Mouse (Mus musculus) MEL (cell line): ENCODE results near the gene Elf5. TPM values are rescaled to one million over a fixed set of nuclear protein-coding genes. Genes with fewer than 3 reads are reported as not detected.

ENCODE experiments used
- DNase-seq: peaks from one replicate; pipeline ENCODE4 v3.0.0; 2011; ENCODE audit warnings: low read depth, low spot score
- H3K27ac ChIP-seq: 2 replicates; pipeline ENCODE4 v1.5.1; 2012; ENCODE audit warnings: low read depth, mild to moderate bottlenecking, control low read depth, low read length, moderate library complexity; ENCODE audit not compliant: control insufficient read depth
- H3K27me3 ChIP-seq, 2 experiments: fragments of 150-350 bp in 1 of 2; sonication (generic) in 1 of 2; 2 replicates each; pipeline ENCODE4 v1.6.1; 2012; ENCODE audit warnings: low read length in 2 of 2, mild to moderate bottlenecking in 2 of 2, improper control_type of control experiment in 1 of 2, moderate library complexity in 1 of 2; ENCODE audit not compliant: insufficient read depth in 2 of 2, control insufficient read depth in 1 of 2
- H3K36me3 ChIP-seq, 2 experiments: 2 replicates each; pipeline ENCODE4 v1.6.1; 2012 to 2014; ENCODE audit warnings: low read length in 2 of 2, improper control_type of control experiment in 1 of 2, inconsistent platforms in 1 of 2, mild to moderate bottlenecking in 1 of 2; ENCODE audit not compliant: insufficient read depth in 2 of 2, control insufficient read depth in 1 of 2
- H3K4me1 ChIP-seq, 2 experiments: fragments of 150-350 bp in 1 of 2; sonication (generic) in 1 of 2; 2 replicates each; pipeline ENCODE4 v1.6.1; 2012; ENCODE audit warnings: low read length in 2 of 2, improper control_type of control experiment in 1 of 2, mild to moderate bottlenecking in 1 of 2; ENCODE audit not compliant: insufficient read depth in 2 of 2, control insufficient read depth in 1 of 2
- H3K4me3 ChIP-seq, 2 experiments: fragments of 150-350 bp in 1 of 2; sonication (generic) in 1 of 2; 2 replicates each; pipeline ENCODE4 v1.5.1; 2012; ENCODE audit warnings: low read depth in 2 of 2, low read length in 2 of 2, mild to moderate bottlenecking in 2 of 2, moderate library complexity in 2 of 2, control low read depth in 1 of 2, improper control_type of control experiment in 1 of 2; ENCODE audit not compliant: control insufficient read depth in 1 of 2, insufficient read depth in 1 of 2
- H3K79me2 ChIP-seq: 2 replicates; pipeline ENCODE4 v1.6.1; 2012; ENCODE audit warnings: mild to moderate bottlenecking, low read length, moderate library complexity; ENCODE audit not compliant: control insufficient read depth, poor library complexity, insufficient read depth
- H3K9ac ChIP-seq: 2 replicates; pipeline ENCODE4 v1.6.1; 2012; ENCODE audit warnings: low read depth, mild to moderate bottlenecking, control low read depth, low read length, moderate library complexity; ENCODE audit not compliant: control insufficient read depth, poor library complexity, severe bottlenecking
- H3K9me3 ChIP-seq: fragments of 150-350 bp; sonication (generic); replicated peaks from 2 replicates; pipeline ENCODE4 v1.6.1; 2012; ENCODE audit warnings: mild to moderate bottlenecking, low read length, improper control_type of control experiment, moderate library complexity; ENCODE audit not compliant: insufficient read depth
- BHLHE40 ChIP-seq: IDR thresholded peaks from 2 replicates; pipeline ENCODE4 v1.6.1; 2012; ENCODE audit warnings: low read depth, mild to moderate bottlenecking, inconsistent platforms, low read length, improper control_type of control experiment, borderline replicate concordance
- CHD1 ChIP-seq: IDR thresholded peaks from 2 replicates; pipeline ENCODE4 v1.6.1; 2012; ENCODE audit warnings: low read depth, mild to moderate bottlenecking, inconsistent platforms, low read length, improper control_type of control experiment
- CHD2 ChIP-seq: IDR thresholded peaks from 2 replicates; pipeline ENCODE4 v1.6.1; 2011; ENCODE audit warnings: low read length, improper control_type of control experiment
- CTCF ChIP-seq, 3 experiments: IDR thresholded peaks in 2 of 3; conservative IDR thresholded peaks in 1 of 3; 2 replicates each; pipeline ENCODE4 v1.5.1; 2011 to 2012; ENCODE audit warnings: low read length in 3 of 3, low read depth in 2 of 3, mild to moderate bottlenecking in 2 of 3, improper control_type of control experiment in 1 of 3, inconsistent platforms in 1 of 3, mixed read lengths in 1 of 3, moderate library complexity in 1 of 3; ENCODE audit not compliant: control insufficient read depth in 1 of 3, insufficient read depth in 1 of 3, poor library complexity in 1 of 3, severe bottlenecking in 1 of 3
- E2F4 ChIP-seq: IDR thresholded peaks from 2 replicates; pipeline ENCODE4 v1.6.1; 2011; ENCODE audit warnings: low read depth, low read length, improper control_type of control experiment, borderline replicate concordance
- EP300 ChIP-seq, 2 experiments: IDR thresholded peaks; 2 replicates each; pipeline ENCODE4 v1.6.1; 2011; ENCODE audit warnings: improper control_type of control experiment in 2 of 2, low read length in 2 of 2, low read depth in 1 of 2, mild to moderate bottlenecking in 1 of 2
- ETS1 ChIP-seq: IDR thresholded peaks from 2 replicates; pipeline ENCODE4 v1.6.1; 2012; ENCODE audit warnings: low read depth, mild to moderate bottlenecking, inconsistent platforms, low read length, improper control_type of control experiment, moderate library complexity
- HCFC1 ChIP-seq: IDR thresholded peaks from 2 replicates; pipeline ENCODE4 v1.6.1; 2012; ENCODE audit warnings: low read depth, mild to moderate bottlenecking, inconsistent platforms, low read length, improper control_type of control experiment, moderate library complexity
- KAT2A ChIP-seq: conservative IDR thresholded peaks from 2 replicates; pipeline ENCODE4 v1.6.1; 2012; ENCODE audit warnings: low read depth, low read length, improper control_type of control experiment, inconsistent platforms
- MEF2A ChIP-seq: IDR thresholded peaks from 2 replicates; pipeline ENCODE4 v1.6.1; 2014; ENCODE audit warnings: low read depth, mild to moderate bottlenecking, inconsistent platforms, low read length, improper control_type of control experiment; ENCODE audit not compliant: poor library complexity, insufficient replicate concordance, severe bottlenecking; ENCODE audit errors: extremely low read depth
- MXI1 ChIP-seq: IDR thresholded peaks from 2 replicates; pipeline ENCODE4 v1.6.1; 2011; ENCODE audit warnings: mild to moderate bottlenecking, low read depth, low read length, improper control_type of control experiment
- MYB ChIP-seq: IDR thresholded peaks from 2 replicates; pipeline ENCODE4 v1.6.1; 2011; ENCODE audit warnings: mild to moderate bottlenecking, low read depth, low read length, improper control_type of control experiment
- MYC ChIP-seq: IDR thresholded peaks from 2 replicates; pipeline ENCODE4 v1.6.1; 2011; ENCODE audit warnings: low read depth, mild to moderate bottlenecking, low read length, improper control_type of control experiment, moderate library complexity
- NELFE ChIP-seq: IDR thresholded peaks from 2 replicates; pipeline ENCODE4 v1.6.1; 2011; ENCODE audit warnings: low read depth, low read length, improper control_type of control experiment
- NRF1 ChIP-seq: IDR thresholded peaks from 2 replicates; pipeline ENCODE4 v1.6.1; 2014; ENCODE audit warnings: low read depth, mild to moderate bottlenecking, inconsistent platforms, low read length, improper control_type of control experiment, moderate library complexity; ENCODE audit not compliant: poor library complexity, insufficient read depth, severe bottlenecking
- POLR2A ChIP-seq, 2 experiments: IDR thresholded peaks; 2 replicates each; pipeline ENCODE4 v1.6.1; 2011 to 2012; ENCODE audit warnings: low read length in 2 of 2, mild to moderate bottlenecking in 2 of 2, control low read depth in 1 of 2, improper control_type of control experiment in 1 of 2, low read depth in 1 of 2, moderate library complexity in 1 of 2; ENCODE audit not compliant: control insufficient read depth in 1 of 2, insufficient read depth in 1 of 2, poor library complexity in 1 of 2
- POLR2AphosphoS2 ChIP-seq: IDR thresholded peaks from 2 replicates; pipeline ENCODE4 v1.6.1; 2011; ENCODE audit warnings: low read length, improper control_type of control experiment
- POLR2AphosphoS5 ChIP-seq: IDR thresholded peaks from 2 replicates; pipeline ENCODE4 v1.6.1; 2012; ENCODE audit warnings: low read depth, borderline replicate concordance, mild to moderate bottlenecking, inconsistent platforms, low read length, moderate library complexity, mixed read lengths
- RAD21 ChIP-seq: IDR thresholded peaks from 2 replicates; pipeline ENCODE4 v1.6.1; 2011; ENCODE audit warnings: mild to moderate bottlenecking, low read depth, low read length, improper control_type of control experiment
- SIN3A ChIP-seq: IDR thresholded peaks from 2 replicates; pipeline ENCODE4 v1.6.1; 2012; ENCODE audit warnings: low read length, improper control_type of control experiment, inconsistent platforms
- SMC3 ChIP-seq: IDR thresholded peaks from 2 replicates; pipeline ENCODE4 v1.6.1; 2011; ENCODE audit warnings: low read depth, low read length, improper control_type of control experiment
- TBP ChIP-seq: IDR thresholded peaks from 2 replicates; pipeline ENCODE4 v1.8.0; 2011; ENCODE audit warnings: low read depth, low read length, improper control_type of control experiment
- TCF12 ChIP-seq: IDR thresholded peaks from 2 replicates; pipeline ENCODE4 v1.6.1; 2014; ENCODE audit warnings: low read depth, mild to moderate bottlenecking, inconsistent platforms, low read length, improper control_type of control experiment, moderate library complexity
- USF1 ChIP-seq: IDR thresholded peaks from 2 replicates; pipeline ENCODE4 v1.6.1; 2014; ENCODE audit warnings: low read depth, mild to moderate bottlenecking, inconsistent platforms, low read length, improper control_type of control experiment, moderate library complexity
- USF2 ChIP-seq, 2 experiments: IDR thresholded peaks; 2 replicates each; pipeline ENCODE4 v1.6.1; 2011 to 2012; ENCODE audit warnings: improper control_type of control experiment in 2 of 2, low read length in 2 of 2, borderline replicate concordance in 1 of 2, inconsistent platforms in 1 of 2, low read depth in 1 of 2, mild to moderate bottlenecking in 1 of 2; ENCODE audit not compliant: insufficient read depth in 1 of 2
- ZC3H11A ChIP-seq: IDR thresholded peaks from 2 replicates; pipeline ENCODE4 v1.6.1; 2012; ENCODE audit warnings: low read depth, mild to moderate bottlenecking, inconsistent platforms, low read length, improper control_type of control experiment
- polyA plus RNA-seq, 2 experiments: library from polyadenylated mRNA; stranded (reverse) in 1 of 2; unstranded in 1 of 2; fragments of >175 nt in 1 of 2; fragments of >200 nt in 1 of 2; gene quantifications; 2 replicates each; pipeline versions ENCODE4 v1.2.1 to v1.2.4; 2012; ENCODE audit warnings: low replicate concordance in 2 of 2, low read depth in 1 of 2; ENCODE audit not compliant: insufficient read length in 2 of 2, insufficient read depth in 1 of 2, missing spikeins in 1 of 2
- total RNA-seq: library from RNA; depleted of rRNA; stranded (reverse); fragments of 300-350 nt; gene quantifications from 2 replicates; pipeline ENCODE4 v1.2.3, GENCODE M21; 2012

Elf5 gene
- total and polyA plus RNA-seq, 3 experiments = 0.07 TPM; not detected in 2

- Histone ChIP-seq H3K9me3 (no peaks in the 10 kb centered on the region), H3K79me2 (no peaks in the 10 kb centered on the region)
- no peak for TF ChIP-seq MYB
- no peak for TF ChIP-seq CTCF (IDR thresholded peaks at IDR 0.05 in 2 of 3, conservative IDR thresholded peaks at IDR 0.05 in 1 of 3; ENCODE audit: control insufficient read depth in 1 of 3, insufficient read depth in 1 of 3, low read depth in 2 of 3, low read length in 3 of 3, poor library complexity in 1 of 3, severe bottlenecking in 1 of 3)
- no peak for TF ChIP-seq RAD21
- no peak for TF ChIP-seq HCFC1
- TF ChIP-seq POLR2AphosphoS2 = no peak
- TF ChIP-seq CHD2 = no peak
- TF ChIP-seq MYC = no peak
- TF ChIP-seq ZC3H11A = no peak
- TF ChIP-seq TBP = no peak
- no peak for TF ChIP-seq USF2 (IDR thresholded peaks at IDR 0.05; ENCODE audit: borderline replicate concordance in 1 of 2, insufficient read depth in 1 of 2, low read depth in 1 of 2, low read length in 2 of 2)
- TF ChIP-seq NELFE = no peak
- no peak for TF ChIP-seq SIN3A
- TF ChIP-seq, all 39 proteins: peak for 0
Measured at GRCm38 (mm10) chr2:103449813-103450212, 38.3 kb downstream of the Elf5 start.

GRCm38 (mm10) chr2:103450267-103450666, 38.8 kb downstream of the Elf5 start:
- TF ChIP-seq MXI1 (no peak), SMC3 (no peak), NRF1 (no peak), CHD1 (no peak), BHLHE40 (no peak), CTCF (IDR thresholded peaks at IDR 0.05 in 2 of 3, conservative IDR thresholded peaks at IDR 0.05 in 1 of 3; ENCODE audit: control insufficient read depth in 1 of 3, insufficient read depth in 1 of 3, low read depth in 2 of 3, low read length in 3 of 3, poor library complexity in 1 of 3, severe bottlenecking in 1 of 3) (no peak), POLR2AphosphoS5 (no peak), TBP (no peak), POLR2A (IDR thresholded peaks at IDR 0.05; ENCODE audit: control insufficient read depth in 1 of 2, insufficient read depth in 1 of 2, low read depth in 1 of 2, low read length in 2 of 2, poor library complexity in 1 of 2) (no peak), EP300 (IDR thresholded peaks at IDR 0.05; ENCODE audit: low read depth in 1 of 2, low read length in 2 of 2) (no peak), ETS1 (no peak), KAT2A (no peak), MYB (no peak), USF2 (IDR thresholded peaks at IDR 0.05; ENCODE audit: borderline replicate concordance in 1 of 2, insufficient read depth in 1 of 2, low read depth in 1 of 2, low read length in 2 of 2) (no peak), E2F4 (no peak), MEF2A (no peak), TCF12 (no peak), HCFC1 (no peak), USF1 (no peak)
- H3K9ac ChIP-seq = no peak overlapping the region
- H3K4me1 ChIP-seq = no peaks in the 10 kb centered on the region
- no peak overlapping the region for H3K27ac ChIP-seq
- H3K27me3 ChIP-seq = no peaks in the 10 kb centered on the region
- no peak for DNase-seq
- no peaks in the 10 kb centered on the region for H3K9me3 ChIP-seq
- no peaks in the 10 kb centered on the region for H3K79me2 ChIP-seq
- H3K36me3 ChIP-seq = peaks cover 0 to 14% of the 10 kb centered on the region in 2 experiments; a peak in 2 of 4 replicates
- H3K4me3 ChIP-seq = no peak overlapping the region

More at GRCm38 (mm10) chr2:103449813-103450212, 38.3 kb downstream of the Elf5 start:
- DNase-seq = no peak
- Histone ChIP-seq H3K27me3 (no peaks in the 10 kb centered on the region), H3K9ac (no peak overlapping the region), H3K36me3 (peaks cover 0 to 11% of the 10 kb centered on the region in 2 experiments; a peak in 2 of 4 replicates), H3K4me3 (no peak overlapping the region), H3K27ac (no peak overlapping the region), H3K4me1 (no peaks in the 10 kb centered on the region)
